30 mouse cellular contexts compared by ENCODE assay signal in genomic region chr4:145868494-145868893, GRCm38 (mm10). TPM values are rescaled to one million over a fixed set of nuclear protein-coding genes. Genes with fewer than 3 reads are reported as not detected.
"Had no signal": no experiment of that assay in that cellular context is flagged by ENCODE, and none has a peak within 500 bp of the region (broad histone marks: within the 10 kb centered on the region; RNA-seq: fewer than 3 reads in every experiment).

Zfp986 (plus strand) TSS chr4:145868794.

RNA-seq across cellular contexts. Expression of gene Zfp986, which starts in this region (rescaled TPM):
- total RNA-seq: gastrocnemius, adult 18-20 months; gastrocnemius, adult 8-10 months; gastrocnemius, postnatal 14 days; gastrocnemius, postnatal 36 days; heart, adult 18-20 months; heart, adult 8-10 months; heart, postnatal 14 days; heart, postnatal 36 days; hematopoietic stem cell, adult 5-6 weeks; hindbrain, postnatal 0 days; layer of hippocampus, postnatal 36 days had no signal
- polyA plus RNA-seq: gonadal fat pad, adult 2 months; heart, embryonic 11.5 days; heart, embryonic 13.5 days; heart, embryonic 15.5 days; heart, postnatal 0 days; hindbrain, embryonic 11.5 days; hindbrain, embryonic 13.5 days; hindbrain, embryonic 15.5 days; hindbrain, postnatal 0 days; intestine, embryonic 14.5 days; intestine, embryonic 16.5 days; kidney, adult 2 months; kidney, embryonic 15.5 days; kidney, postnatal 0 days; large intestine, adult 2 months; limb, embryonic 12.5 days; limb, embryonic 14.5 days; liver, embryonic 11.5 days; liver, embryonic 13.5 days; liver, embryonic 15.5 days had no signal
